Mouse (Mus musculus): ENCODE results near the gene Fndc10.

- TF ChIP-seq TAL1 (conservative IDR thresholded peaks at IDR 0.05; ENCODE audit: low read depth, low read length) (no peak), CTCF (IDR thresholded peaks at IDR 0.05; ENCODE audit: low read depth, low read length) (no peak), GATA1 (IDR thresholded peaks at IDR 0.05; ENCODE audit: borderline replicate concordance, low read length) (no peak), GATA2 (IDR thresholded peaks at IDR 0.05; ENCODE audit: borderline replicate concordance, low read depth, low read length) (no peak)
Observed at GRCm38 (mm10) chr4:155742684-155743083, 48.5 kb downstream of the Fndc10 start.
